Comparison of ENCODE assay signal across 21 mouse cellular contexts in the genomic region with DNA sequence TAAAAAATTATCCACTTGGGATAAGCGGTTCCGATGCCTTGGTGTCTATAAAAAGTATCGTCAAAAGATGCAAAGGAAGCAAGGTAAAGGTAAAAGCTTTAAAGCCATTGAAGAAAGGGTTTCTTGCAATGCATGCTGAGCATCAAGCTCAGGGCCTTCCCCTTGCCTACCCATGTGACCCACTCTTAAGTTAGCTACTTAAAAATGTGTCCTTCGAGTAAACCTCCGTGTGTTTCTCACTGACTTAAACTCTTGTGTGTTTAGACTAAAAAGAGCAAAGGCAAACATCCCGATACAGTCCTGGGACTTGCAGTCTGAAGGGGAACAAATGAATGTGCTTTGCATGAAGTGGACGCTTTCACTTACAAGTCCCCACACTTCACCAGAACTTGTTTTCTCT.
DNase-seq lines count a peak whose midpoint lies in the region; ATAC-seq and TF ChIP-seq lines count a peak whose summit lies in the region.
"Had no signal": no experiment of that assay in that cellular context is flagged by ENCODE, and none has a peak within 500 bp of the region (broad histone marks: within the 10 kb centered on the region; RNA-seq: fewer than 3 reads in every experiment).

No protein-coding gene starts in this region.

- no peak overlapping the region for H3K4me3 ChIP-seq in lung, embryonic 14.5 days (ENCODE audit: low read depth, low read length)
- H3K4me3 ChIP-seq in lung, postnatal 0 days (ENCODE audit: low read depth, low read length), result no peak overlapping the region
- H3K4me3 ChIP-seq: embryonic facial prominence, embryonic 10.5 days; embryonic facial prominence, embryonic 12.5 days; forebrain, embryonic 13.5 days; forebrain, embryonic 15.5 days had no signal

- DNase-seq in heart, adult 11 months, result peak; percentile 41
- DNase-seq in heart, postnatal 25 days (ENCODE audit: low spot score), result no peak
- DNase-seq in lung, embryonic 14.5 days, result peak; percentile 38
- no peak for DNase-seq in lung, postnatal 14 days
- peak; percentile 70 for DNase-seq in lung, postnatal 0 days (ENCODE audit: low spot score)
- DNase-seq in lung, postnatal 25 days (ENCODE audit: low spot score), result no peak
- DNase-seq in thymus, postnatal 25 days, result no peak
- DNase-seq: adrenal gland, adult 8-10 months; adrenal gland, postnatal 14 days; adrenal gland, postnatal 36 days; B cell, adult 2 months; cerebellum, adult 11-12 months; cerebellum, adult 9-10 months had no signal

- peak; percentile 45 for ATAC-seq in lung, embryonic 14.5 days (ENCODE audit: insufficient read depth)
- peak; percentile 80 for ATAC-seq in lung, postnatal 0 days
- peak; percentile 39 for ATAC-seq in CD4-positive, CD25-positive, alpha-beta regulatory T cell, adult 4 months
- ATAC-seq: activated CD4-positive, CD25-positive, alpha-beta regulatory T cell, adult 4 months; forebrain, embryonic 13.5 days; forebrain, embryonic 15.5 days; Patski had no signal

- 58% methylated on average over 7 of the region's 7 CpGs for WGBS in lung, embryonic 14.5 days
- 58% methylated on average over 7 of the region's 7 CpGs for WGBS in lung, postnatal 0 days

- intact Hi-C loops in heart, postnatal 25 days (cut with DNase I), result no loop called here

- H3K4me2 ChIP-seq in lung, embryonic 14.5 days, result no peak overlapping the region
- H3K4me2 ChIP-seq in lung, postnatal 0 days (replicated peaks; ENCODE audit: low read depth, low read length), result no peak overlapping the region
- H3K4me2 ChIP-seq: embryonic facial prominence, embryonic 12.5 days; forebrain, embryonic 13.5 days; forebrain, embryonic 15.5 days had no signal

- H3K27me3 ChIP-seq in lung, embryonic 14.5 days (ENCODE audit: insufficient read depth, low read length), result no peaks in the 10 kb centered on the region
- H3K27me3 ChIP-seq in lung, postnatal 0 days (replicated peaks; ENCODE audit: insufficient read depth, low read length), result no peaks in the 10 kb centered on the region
- H3K27me3 ChIP-seq: embryonic facial prominence, embryonic 12.5 days; forebrain, embryonic 13.5 days; forebrain, embryonic 15.5 days; Patski had no signal

- TF ChIP-seq EP300 in lung, postnatal 0 days (IDR thresholded peaks at IDR 0.05), result peak; percentile 29; the same call in 1 of the 2 replicates

- H3K4me1 ChIP-seq in lung, embryonic 14.5 days (ENCODE audit: insufficient read depth), result peaks cover 17% of the 10 kb centered on the region
- H3K4me1 ChIP-seq in lung, postnatal 0 days (ENCODE audit: insufficient read depth, low read depth, low read length), result 0 out of 2 replicates have a peak, but pooled peaks cover 7% of the 10 kb centered on the region
- H3K4me1 ChIP-seq: forebrain, embryonic 13.5 days; forebrain, embryonic 15.5 days had no signal

- 0 out of 2 replicates have a peak overlapping the region, but pooled peaks have one; percentile 13 for H3K27ac ChIP-seq in lung, embryonic 14.5 days (ENCODE audit: low read depth)
- H3K27ac ChIP-seq in lung, postnatal 0 days (ENCODE audit: low read length), result no peak overlapping the region
- H3K27ac ChIP-seq: embryonic facial prominence, embryonic 10.5 days; embryonic facial prominence, embryonic 12.5 days; forebrain, embryonic 13.5 days; forebrain, embryonic 15.5 days had no signal

- H3K9me3 ChIP-seq in lung, embryonic 14.5 days (ENCODE audit: low read depth, low read length), result no peaks in the 10 kb centered on the region
- no peaks in the 10 kb centered on the region for H3K9me3 ChIP-seq in lung, postnatal 0 days (ENCODE audit: low read length)
- H3K9me3 ChIP-seq: embryonic facial prominence, embryonic 10.5 days; embryonic facial prominence, embryonic 12.5 days; forebrain, embryonic 13.5 days; forebrain, embryonic 15.5 days; G1E had no signal

- H3K9ac ChIP-seq in lung, embryonic 14.5 days, result no peak overlapping the region
- H3K9ac ChIP-seq in lung, postnatal 0 days (replicated peaks; ENCODE audit: low read depth), result no peak overlapping the region
- H3K9ac ChIP-seq: embryonic facial prominence, embryonic 12.5 days; forebrain, embryonic 13.5 days; forebrain, embryonic 15.5 days had no signal

- H3K36me3 ChIP-seq in lung, embryonic 14.5 days (ENCODE audit: insufficient read depth), result peaks cover 13% of the 10 kb centered on the region; the same call in 1 of the 2 replicates
- no peaks in the 10 kb centered on the region for H3K36me3 ChIP-seq in lung, postnatal 0 days (ENCODE audit: insufficient read depth, low read length)
- H3K36me3 ChIP-seq: embryonic facial prominence, embryonic 12.5 days; forebrain, embryonic 15.5 days had no signal

- no peak for TF ChIP-seq CTCF in lung, embryonic 14.5 days (IDR thresholded peaks at IDR 0.05; ENCODE audit: low read depth)
- TF ChIP-seq CTCF in lung, postnatal 0 days (IDR thresholded peaks at IDR 0.05), result no peak

Comparison
In these comparisons a context has a peak if more than half of its experiments do, and no peak if none do; other contexts are left out.
1. DNase-seq: peak in heart, adult 11 months (single experiment), lung, embryonic 14.5 days (single experiment) and lung, postnatal 0 days (single experiment); none in heart, postnatal 25 days (single experiment), lung, postnatal 14 days (single experiment), lung, postnatal 25 days (single experiment) and thymus, postnatal 25 days (single experiment).
2. Peak in every context shown above with its lines, with median percentiles within 50 percentile points of each other: ATAC-seq.